Mouse (Mus musculus) frontal cortex, postnatal 36 days (tissue): Measurements from ENCODE around the gene Bbs4.

Experiments
- DNase-seq, 2 experiments: peaks; one replicate each; pipeline ENCODE4 v3.0.0; 2022; ENCODE audit warnings: low spot score in 2 of 2

Bbs4 gene

DNA sequence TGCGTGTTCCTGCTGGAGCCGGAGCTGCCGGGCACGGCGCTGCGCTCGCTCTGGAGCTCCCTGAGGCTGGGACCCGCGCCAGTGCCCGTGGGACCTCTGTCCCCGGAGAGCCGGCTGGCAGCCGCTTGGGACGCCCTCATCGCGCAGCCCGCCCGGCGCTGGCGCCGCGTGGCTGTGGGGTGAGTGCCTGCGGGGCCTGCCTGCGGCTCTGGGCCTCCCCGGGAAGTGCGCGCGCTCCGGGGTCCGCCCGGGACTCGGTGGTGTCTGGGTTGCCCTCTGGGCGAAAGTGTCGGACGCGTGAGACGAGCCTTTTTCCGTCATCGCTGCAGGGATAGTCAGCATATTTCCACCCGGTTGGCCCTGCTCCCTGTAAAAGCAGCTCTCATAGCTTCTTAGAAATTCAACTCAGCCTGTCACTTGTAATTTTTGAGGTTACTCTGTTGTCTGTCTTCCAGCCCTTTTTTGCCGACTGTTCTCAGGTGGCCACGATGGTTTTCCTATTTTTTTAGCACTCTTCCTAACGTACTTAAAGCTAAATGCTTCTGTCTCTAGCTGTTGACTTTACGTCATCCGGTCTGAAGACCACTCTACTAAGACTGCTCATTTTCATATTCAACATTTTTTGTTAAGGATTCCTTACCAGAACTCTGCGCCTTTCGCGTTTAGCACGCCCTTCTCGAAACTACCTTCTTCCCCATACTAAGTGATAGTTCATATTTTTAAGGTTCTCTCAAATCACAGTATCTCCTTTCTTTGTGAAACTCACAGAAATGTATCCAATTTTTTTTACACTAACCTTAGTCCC is 61.4 kb downstream of the Bbs4 start:
- DNase-seq: no peak

DNA sequence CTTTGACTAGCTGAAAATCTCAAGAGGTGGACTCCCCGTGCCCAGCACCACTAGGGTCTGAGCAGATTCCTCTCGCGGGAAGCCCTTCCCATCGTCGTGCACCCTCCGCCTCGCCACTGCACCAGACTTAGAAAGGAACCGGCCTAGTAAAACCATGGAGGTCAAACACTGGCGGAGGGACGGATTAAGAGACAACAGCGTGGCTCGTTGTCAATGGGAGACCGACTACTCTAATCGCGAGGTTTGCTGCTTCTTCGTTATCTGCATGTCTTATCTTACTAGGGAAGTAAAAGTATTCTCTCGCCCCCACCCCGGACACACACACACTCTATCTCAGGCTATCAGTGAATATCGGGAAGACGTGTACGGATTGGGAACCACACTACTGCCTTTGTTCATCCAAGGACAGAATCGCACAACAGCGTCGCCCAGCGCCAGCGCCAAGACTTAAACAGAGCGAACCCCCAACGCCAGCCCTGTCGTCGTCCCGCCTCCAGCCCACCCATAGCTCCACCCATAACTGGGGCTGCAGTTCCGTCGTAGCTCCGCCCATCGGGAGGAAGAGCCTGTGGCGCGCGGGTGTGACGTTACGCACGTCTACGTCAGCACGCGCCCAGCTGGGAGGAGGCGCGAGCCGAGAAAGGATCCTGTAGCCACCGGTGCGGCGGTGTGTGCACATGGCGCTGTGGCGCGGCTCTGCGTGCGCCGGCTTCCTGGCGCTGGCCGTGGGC is 62.2 kb downstream of the Bbs4 start, which contains the start of gene Adpgk:
Gene Adpgk (plus strand): TSS at position 602 of the 731 bp plus-strand sequence.
- DNase-seq: peak; percentile 98 to 99

DNA sequence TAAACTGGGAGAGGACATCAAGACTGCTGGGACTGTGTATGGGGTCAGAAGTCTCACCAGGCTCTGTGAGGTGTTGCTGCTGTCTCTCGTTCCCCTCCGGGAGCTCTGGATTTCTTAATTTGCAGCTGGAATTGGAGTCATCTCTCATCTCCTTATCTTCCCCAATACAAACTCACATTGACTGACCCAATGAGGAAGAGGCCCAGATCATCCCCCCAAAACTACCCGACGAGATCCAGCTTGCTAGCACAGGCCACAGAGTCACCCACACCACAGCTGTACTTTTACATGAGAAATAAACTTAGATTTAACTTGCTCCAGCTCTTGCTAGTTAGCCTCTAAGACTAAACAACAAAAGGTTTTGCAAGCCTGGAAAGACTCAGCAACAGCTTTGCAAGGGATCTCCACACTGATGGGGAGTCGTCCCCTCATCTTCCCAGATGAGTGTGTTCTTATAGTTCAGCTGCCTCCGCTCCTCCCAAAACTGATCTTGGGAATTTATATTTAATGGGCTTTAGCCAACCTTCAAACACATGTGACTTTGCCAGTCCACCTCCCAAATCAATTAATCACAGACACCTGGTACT is 63.7 kb downstream of the Bbs4 start:
- no peak for DNase-seq

DNA sequence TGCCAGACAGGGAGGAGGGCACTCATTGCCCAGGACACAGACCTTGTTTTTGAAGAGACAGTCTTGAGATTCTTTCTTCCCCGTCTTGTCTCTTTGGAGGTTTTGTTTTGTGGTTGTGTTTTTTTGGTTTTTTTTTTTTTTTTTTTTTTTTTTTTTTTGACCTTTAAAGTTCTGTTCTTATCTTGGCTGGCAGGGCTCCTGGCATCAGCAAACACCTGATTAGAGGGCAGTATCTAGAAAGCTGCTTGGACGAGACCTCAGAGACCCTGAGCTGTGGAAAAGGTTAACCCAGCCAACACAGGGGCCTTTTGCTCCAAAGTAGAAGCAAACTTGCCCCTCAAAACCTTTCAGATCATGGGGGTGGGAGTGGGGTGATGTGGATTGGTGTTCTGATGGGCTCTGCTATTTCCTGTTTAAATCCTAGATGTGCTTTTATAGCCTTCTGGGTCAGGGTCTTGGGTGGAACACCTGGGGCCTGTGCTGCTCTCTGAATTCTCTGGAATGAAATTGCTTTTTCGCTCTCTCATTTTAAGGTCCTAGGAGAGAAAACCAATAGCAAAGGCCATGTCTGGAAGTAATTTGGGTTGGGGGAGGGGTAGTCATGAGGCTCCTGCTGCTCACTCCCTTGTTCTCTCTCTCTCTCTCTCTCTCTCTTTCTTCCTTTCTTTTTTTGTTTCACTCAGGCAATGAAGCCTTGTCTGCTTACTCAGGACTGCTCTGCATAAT is 64.5 kb downstream of the Bbs4 start:
- no peak for DNase-seq

DNA sequence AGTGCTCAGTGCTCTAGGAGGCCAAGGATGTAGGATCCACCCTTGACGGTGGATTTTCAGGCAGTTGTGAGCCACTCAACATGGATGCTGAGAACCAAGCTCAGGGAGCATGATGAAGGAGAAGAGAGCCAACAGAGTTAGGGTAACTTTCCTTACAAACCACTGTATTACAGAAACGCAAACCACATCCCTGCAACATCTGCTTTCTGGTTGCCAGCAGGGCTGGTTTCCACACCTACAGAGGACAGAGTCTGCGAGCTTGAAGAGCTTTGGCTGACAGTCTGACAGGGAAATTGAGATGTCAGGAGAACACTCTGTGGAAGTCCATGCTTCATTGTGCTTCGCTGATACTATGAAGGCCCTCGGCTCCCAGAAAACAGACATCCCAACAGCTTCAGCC is 65.2 kb downstream of the Bbs4 start:
- DNase-seq: no peak

DNA sequence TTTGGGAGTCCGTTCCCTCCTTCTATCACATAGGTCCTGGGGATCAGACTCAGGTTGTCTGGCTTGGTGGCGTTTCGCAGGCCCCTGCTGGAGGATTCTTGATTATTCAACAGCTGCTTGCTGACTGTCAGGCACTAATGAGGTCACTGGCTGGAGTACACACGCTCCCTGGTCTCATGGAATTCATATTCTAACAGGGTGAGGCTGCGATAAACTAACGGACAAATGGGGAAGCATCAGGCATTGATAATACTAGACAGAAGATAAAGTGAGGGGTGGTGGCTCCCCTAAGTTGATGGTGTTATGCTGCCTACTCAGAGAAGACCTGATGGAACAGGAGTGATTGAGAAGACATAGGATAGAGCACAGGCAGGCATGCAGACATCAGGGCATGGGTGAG is 67.7 kb downstream of the Bbs4 start:
- no peak for DNase-seq

DNA sequence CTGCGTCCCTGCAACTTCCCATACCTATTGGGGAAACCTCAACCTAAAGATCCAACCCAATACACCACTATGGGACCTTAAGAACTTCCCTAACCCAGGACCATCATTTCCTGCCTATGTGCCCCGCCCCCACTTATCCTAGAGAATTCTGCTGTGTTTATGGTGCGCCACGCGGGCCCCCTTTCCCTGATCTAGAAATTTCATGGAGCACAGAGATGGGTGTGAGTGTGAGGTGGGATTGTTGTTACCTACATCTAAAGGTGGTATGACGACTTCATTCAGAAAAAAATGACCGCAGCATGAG is 70.7 kb downstream of the Bbs4 start:
- DNase-seq: no peak

DNA sequence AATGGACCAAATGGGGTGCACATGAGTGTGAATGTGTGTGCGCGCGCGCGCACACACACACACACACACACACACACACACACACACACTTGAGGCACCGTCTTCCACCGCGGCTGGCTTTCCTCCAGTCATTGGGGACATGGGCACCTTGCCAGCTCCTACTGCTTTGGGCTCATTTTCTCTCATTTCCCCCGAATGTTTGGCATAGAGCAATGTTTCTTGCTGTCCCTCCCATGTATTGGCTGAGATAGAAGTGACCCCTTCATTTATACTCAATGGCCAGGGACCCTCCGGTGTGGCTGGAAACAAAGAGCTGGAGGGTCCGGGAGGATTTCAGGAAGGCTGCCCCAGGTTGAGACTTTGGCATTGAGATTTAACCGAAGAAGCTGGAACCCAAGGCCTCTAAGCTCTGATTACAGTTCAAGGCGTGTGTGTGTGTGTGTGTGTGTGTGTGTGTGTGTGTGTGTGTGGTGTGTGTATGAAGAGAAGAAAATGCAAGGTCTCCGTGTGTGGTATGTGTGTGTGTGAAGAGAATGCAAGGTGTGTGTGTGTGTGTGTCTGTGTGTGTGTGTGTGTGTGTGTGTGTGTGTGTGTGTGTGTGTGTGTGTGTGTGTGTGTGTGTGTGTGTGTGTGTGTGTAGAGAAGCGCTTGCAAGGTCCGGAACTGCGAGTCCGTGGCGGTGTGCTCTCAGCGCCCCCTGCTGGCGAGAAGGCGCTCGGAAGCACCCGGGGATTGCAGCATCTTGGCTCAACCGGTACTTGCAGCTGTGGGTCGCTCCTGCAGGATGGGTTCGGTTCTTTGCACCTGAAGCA is 71.2 kb downstream of the Bbs4 start:
- DNase-seq: peak; percentile 70 to 79

DNA sequence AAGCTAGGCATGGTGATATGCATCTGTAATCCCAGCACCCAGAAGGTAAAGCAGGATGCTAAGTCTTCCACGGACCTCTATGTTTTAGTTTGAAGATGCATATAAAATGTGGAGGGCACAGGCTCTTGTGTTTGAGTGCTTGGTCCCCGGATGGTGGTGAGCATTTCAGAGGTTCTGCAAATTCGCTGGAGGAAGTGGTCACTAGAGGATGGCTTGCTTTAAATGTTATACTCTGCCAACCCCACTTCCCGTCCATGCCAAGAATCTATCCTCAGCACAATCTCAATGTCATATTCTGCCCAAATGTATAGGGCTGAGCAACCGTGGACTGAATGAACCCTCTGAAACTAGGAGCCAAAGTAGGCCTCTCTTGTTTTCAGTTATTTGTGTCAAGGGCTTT is 72.4 kb downstream of the Bbs4 start:
- DNase-seq: no peak

DNA sequence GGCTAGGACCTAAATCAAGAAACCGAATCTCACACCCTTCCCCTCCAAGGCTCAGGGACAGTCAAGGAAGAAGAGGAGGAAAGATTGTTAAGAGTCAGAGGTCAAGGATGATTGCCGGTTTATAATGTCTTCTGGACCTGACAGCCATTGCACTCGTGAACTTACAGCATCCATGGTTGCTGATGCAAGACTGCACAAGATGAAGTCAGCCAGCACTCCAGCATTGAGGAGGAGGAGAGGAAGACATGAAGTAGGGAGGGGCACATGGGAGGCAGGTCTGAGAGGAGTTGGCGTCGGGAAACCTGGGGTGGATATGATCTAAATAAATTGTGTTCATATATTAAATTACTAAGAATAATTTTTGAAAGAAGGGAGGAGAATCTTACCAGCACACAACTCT is 74.6 kb downstream of the Bbs4 start:
- DNase-seq: no peak

DNA sequence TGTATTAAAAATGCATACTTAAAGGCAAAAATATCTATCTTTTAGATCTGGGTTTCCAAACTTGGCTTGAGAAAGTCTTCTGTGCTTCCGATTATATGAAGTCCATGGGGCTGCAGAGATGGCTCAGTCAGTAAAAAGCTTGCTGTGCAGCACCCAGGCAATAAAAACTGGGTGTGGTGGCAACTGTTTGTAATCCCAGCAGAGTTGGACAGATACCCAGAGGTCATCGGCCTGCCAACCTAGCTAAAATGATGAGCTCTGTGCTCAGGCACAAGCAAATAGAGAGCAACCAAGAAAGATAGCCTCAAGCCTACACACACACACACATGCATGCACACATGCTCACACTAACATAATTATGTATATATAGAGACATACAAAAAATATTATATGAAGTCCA is 75.1 kb downstream of the Bbs4 start:
- DNase-seq: no peak

DNA sequence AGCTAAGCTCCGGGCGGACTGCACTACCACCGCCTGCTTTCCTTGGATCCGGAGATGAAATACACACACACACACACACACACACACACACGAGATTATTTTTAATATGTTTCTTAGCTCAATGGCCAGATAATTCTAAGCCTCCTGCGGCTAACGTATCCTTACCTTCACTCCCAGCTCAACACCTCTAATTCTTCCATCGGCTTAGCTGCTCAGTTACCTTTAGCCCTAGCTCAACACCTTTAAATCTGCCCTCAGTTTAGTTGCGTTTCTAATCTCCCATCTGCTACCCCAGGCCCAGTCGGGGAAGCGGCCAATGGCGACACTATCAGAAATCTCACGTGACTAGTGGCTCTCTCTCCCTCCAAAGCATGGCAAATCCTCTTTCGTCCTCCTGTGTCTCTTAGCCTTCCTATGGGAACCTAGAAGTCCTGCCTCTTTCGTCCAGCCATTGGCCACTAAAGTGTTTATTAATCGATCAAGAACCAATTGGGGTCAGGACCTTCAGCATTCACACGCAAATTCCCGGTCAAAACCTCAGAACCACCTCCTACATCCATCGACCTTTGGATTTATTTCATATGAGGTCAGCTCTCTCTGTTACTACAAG is 78.4 kb downstream of the Bbs4 start:
- no peak for DNase-seq

DNA sequence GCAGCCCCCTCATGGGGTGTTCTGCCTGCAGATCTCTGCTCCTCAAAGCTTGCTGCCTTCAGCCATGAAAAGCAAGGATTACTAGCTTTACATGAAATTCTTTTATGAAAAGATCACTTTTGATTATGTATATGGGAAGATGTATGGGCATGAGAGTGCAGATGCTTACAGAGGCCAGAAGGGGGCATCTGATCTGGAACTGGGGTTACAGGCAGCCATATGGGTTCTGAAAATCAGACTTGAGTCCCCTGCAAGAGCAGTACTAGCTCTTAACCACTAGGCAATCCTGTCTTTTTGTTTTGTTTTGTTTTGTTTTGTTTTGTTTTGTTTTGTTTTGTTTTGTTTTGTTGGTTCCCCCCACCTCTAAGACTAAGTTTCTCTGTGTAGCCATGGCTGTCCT is 80.1 kb downstream of the Bbs4 start:
- no peak for DNase-seq
